Mouse (Mus musculus) embryonic fibroblast, embryonic 13.5 days (primary cell): ENCODE results near the gene Mier2.

Experiments used
- CTCF ChIP-seq: IDR thresholded peaks from 2 replicates; pipeline ENCODE4 v1.5.1; 2011; ENCODE audit warnings: mild to moderate bottlenecking, control low read depth, low read length, moderate library complexity, borderline replicate concordance; ENCODE audit not compliant: insufficient read depth
- POLR2A ChIP-seq: IDR thresholded peaks from 2 replicates; pipeline ENCODE4 v1.6.1; 2011; ENCODE audit warnings: low read depth, mild to moderate bottlenecking, control low read depth, low read length, moderate library complexity

DNA sequence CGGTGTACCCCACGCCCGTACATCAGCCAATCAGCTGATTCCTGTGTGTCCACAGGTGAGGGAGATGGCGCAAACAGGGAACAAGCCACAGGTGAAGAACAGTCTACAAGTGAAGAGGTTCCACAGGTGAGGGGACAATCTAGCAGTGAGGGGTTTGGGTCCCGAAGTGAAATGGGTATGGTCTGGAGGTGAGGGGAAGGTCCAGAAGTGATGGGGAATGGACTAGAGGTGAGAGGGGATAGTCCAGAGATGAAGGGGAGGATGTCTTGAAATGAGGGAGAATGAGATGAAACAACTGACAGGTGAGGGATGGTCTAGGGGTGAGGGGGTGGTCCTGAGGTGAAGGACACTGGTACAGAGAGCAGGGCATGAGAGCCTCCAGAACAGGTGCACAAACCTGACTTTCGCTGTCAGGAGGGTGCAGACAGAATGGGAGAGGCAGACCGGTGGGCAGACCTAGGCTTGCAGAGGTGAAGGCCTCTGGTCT lies 282 bp upstream of the Mier2 start:
- TF ChIP-seq CTCF (no peak), POLR2A (peak; percentile 55; the same call in 1 of the 2 replicates)
